ENCODE assay signal across 9 mouse cellular contexts in the genomic region with DNA sequence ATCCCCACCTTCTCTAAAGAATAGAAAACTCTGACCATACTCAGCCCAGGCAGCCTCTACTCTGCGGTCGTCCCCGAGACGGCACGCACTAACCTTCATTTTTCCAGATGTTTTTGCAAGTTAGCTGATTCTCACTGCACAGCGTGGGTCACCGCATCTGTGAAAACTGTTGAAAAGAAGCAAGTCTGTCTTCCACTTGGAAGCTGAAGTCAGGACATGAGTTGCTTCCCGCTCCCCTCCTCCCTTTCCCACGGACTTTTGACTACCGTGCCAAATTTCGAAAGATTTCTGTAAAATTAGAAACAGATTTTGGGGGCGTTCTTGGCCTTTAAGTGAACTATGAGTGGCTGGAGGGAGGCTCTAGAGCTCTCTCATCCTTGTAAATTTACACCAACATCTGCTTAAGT. TPM values are rescaled to one million over a fixed set of nuclear protein-coding genes. Genes with fewer than 3 reads are reported as not detected.
A peak's percentile ranks its signal among the peaks of the same experiment; 100 is the strongest.
DNase-seq lines count a peak whose midpoint lies in the region.
"Had no signal": no experiment of that assay in that cellular context is flagged by ENCODE, and none has a peak within 500 bp of the region (broad histone marks: within the 10 kb centered on the region; RNA-seq: fewer than 3 reads in every experiment).

Gene Fap, minus strand, starts transcription at position 323 of the 407 bp plus-strand sequence.

- DNase-seq in adrenal gland, postnatal 10 days: no peak
- no peak for DNase-seq in adrenal gland, postnatal 25 days
- peak; percentile 5 for DNase-seq in ovary, postnatal 10 days (ENCODE audit: low spot score)
- DNase-seq in ovary, adult 18-20 months (ENCODE audit: low spot score): no peak
- DNase-seq in hindlimb bud, embryonic 11.5 days (ENCODE audit: extremely low spot score, low read depth, low spot score): peak; percentile 46
- DNase-seq in frontal cortex, postnatal 25 days (ENCODE audit: low spot score in 2 of 2): no peak
- no peak for DNase-seq in urinary bladder, postnatal 25 days (ENCODE audit: low spot score)
- no peak for DNase-seq in frontal cortex, postnatal 10 days (ENCODE audit: low spot score in 2 of 2)
- DNase-seq: adrenal gland, postnatal 14 days had no signal

RNA-seq across cellular contexts. Expression of gene Fap, which starts in this region (rescaled TPM):
- total RNA-seq in adrenal gland, postnatal 10 days (2021): 10 to 100 TPM; 10.6 to 11.8 TPM
- total RNA-seq in adrenal gland, postnatal 25 days (2021): 2.5 and 3.5 TPM in 2 replicates

Comparison
In these comparisons a context has a peak if more than half of its experiments do, and no peak if none do; other contexts are left out.
1. DNase-seq: peak in ovary, postnatal 10 days (single experiment) and hindlimb bud, embryonic 11.5 days (single experiment); none in adrenal gland, postnatal 10 days (single experiment), adrenal gland, postnatal 25 days (single experiment), ovary, adult 18-20 months (single experiment), frontal cortex, postnatal 25 days (0 of 2), urinary bladder, postnatal 25 days (single experiment) and frontal cortex, postnatal 10 days (0 of 2).